Mouse (Mus musculus) thymus, adult 18-20 months (tissue): Measurements from ENCODE around the gene Tnfsfm13.
A peak's percentile ranks its signal among the peaks of the same experiment; 100 is the strongest.
"Not testable (repeated sequence)": the region's sequence is repeated elsewhere in the genome, so short reads cannot be mapped to it uniquely, and the experiment has no call there.

ENCODE experiments used
- DNase-seq, 2 experiments: peaks; one replicate each; pipeline ENCODE4 v3.0.0; 2022; ENCODE audit warnings: mixed read lengths in 2 of 2

Tnfsfm13 gene

GRCm38 (mm10) chr11:69703814-69704612, 8.1 kb upstream of the Tnfsfm13 start:
- DNase-seq = no peak

- not testable (repeated sequence) for DNase-seq
Observed at GRCm38 (mm10) chr11:69703381-69703780, 7.5 kb upstream of the Tnfsfm13 start.

- DNase-seq = not testable (repeated sequence)
Observed at GRCm38 (mm10) chr11:69702886-69703285, 7.0 kb upstream of the Tnfsfm13 start.

- DNase-seq = no peak
Observed at GRCm38 (mm10) chr11:69699595-69699994, 3.7 kb upstream of the Tnfsfm13 start.

GRCm38 (mm10) chr11:69698574-69698973, 2.7 kb upstream of the Tnfsfm13 start:
- DNase-seq = no peak

- no peak for DNase-seq
Observed at GRCm38 (mm10) chr11:69697396-69697795, 1.5 kb upstream of the Tnfsfm13 start.

GRCm38 (mm10) chr11:69695046-69695360, 895 bp downstream of the Tnfsfm13 start:
- no peak for DNase-seq

- DNase-seq = no peak
Observed at GRCm38 (mm10) chr11:69693421-69693965, 2.4 kb downstream of the Tnfsfm13 start.

GRCm38 (mm10) chr11:69692863-69693262, 3.0 kb downstream of the Tnfsfm13 start:
- DNase-seq = no peak

GRCm38 (mm10) chr11:69692196-69692811, 3.6 kb downstream of the Tnfsfm13 start:
- no peak for DNase-seq

- no peak for DNase-seq
Observed at GRCm38 (mm10) chr11:69689891-69690290, 6.0 kb downstream of the Tnfsfm13 start.

- DNase-seq = no peak
Observed at GRCm38 (mm10) chr11:69687061-69687460, 8.8 kb downstream of the Tnfsfm13 start.

- DNase-seq = no peak
Observed at GRCm38 (mm10) chr11:69686377-69686776, 9.5 kb downstream of the Tnfsfm13 start.

- DNase-seq = no peak
Observed at GRCm38 (mm10) chr11:69685526-69686148, 10.3 kb downstream of the Tnfsfm13 start, which contains the start of gene Tnfsf13. TSS of gene Tnfsf13 (minus strand) at chr11:69685784.

GRCm38 (mm10) chr11:69684936-69685335, 11.0 kb downstream of the Tnfsfm13 start:
- DNase-seq = no peak

- DNase-seq = no peak
Observed at GRCm38 (mm10) chr11:69684128-69684745, 11.7 kb downstream of the Tnfsfm13 start.

- DNase-seq = no peak
Observed at GRCm38 (mm10) chr11:69683576-69683975, 12.3 kb downstream of the Tnfsfm13 start.

GRCm38 (mm10) chr11:69682840-69683533, 12.9 kb downstream of the Tnfsfm13 start:
- peak; percentile 57 to 71 for DNase-seq

GRCm38 (mm10) chr11:69682209-69682839, 13.6 kb downstream of the Tnfsfm13 start:
- no peak for DNase-seq

- DNase-seq = peak; percentile 95 to 96
Observed at GRCm38 (mm10) chr11:69681314-69682208, 14.3 kb downstream of the Tnfsfm13 start, which contains the start of gene Senp3. TSS of gene Senp3 (minus strand) at chr11:69682084.
